Mouse (Mus musculus) kidney, postnatal 10 days (tissue): ENCODE results near the gene Rspo4.

Experiments used
- DNase-seq: peaks from one replicate; pipeline ENCODE4 v3.0.0; 2021; ENCODE audit warnings: mixed read lengths

The Rspo4 gene

DNA sequence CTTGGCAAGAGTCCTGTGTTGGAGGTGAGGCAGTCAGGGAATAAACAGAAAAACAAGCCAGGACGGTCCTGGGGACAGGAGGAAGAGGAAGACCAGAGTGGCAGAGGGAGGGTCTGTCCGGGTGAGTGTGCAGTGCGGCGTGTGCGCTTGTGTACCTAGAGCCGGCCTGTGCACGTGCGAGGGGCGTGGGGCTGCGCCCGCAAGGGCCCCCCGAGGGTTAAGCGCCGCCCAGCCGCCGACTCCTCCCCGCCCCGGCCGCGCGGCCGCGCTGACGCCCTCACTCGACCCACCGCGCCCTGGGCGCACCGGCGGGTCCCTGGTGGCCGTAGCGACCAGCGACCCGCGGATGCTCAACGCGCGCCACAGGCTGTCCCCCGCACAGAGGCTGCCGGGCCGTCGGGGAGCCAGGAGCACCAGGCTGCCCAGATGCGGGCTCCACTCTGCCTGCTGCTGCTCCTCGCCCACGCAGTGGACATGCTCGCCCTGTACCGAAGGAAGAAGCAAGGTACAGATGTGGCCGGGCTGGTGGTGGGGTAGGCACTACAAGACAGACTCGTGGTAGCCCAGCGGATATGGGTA is at the start of gene Rspo4:
TSS of gene Rspo4 (plus strand) at position 280 of the 579 bp plus-strand sequence.
- no peak for DNase-seq

- no peak for DNase-seq
Measured at GRCm38 (mm10) chr2:151815586-151815985, 27.1 kb upstream of the Rspo4 start.

- no peak for DNase-seq
Measured at GRCm38 (mm10) chr2:151862257-151862810, 19.6 kb downstream of the Rspo4 start.

GRCm38 (mm10) chr2:151864941-151865340 is 22.2 kb downstream of the Rspo4 start:
- DNase-seq, result no peak

GRCm38 (mm10) chr2:151866487-151866886 is 23.8 kb downstream of the Rspo4 start:
- DNase-seq, result peak; percentile 81

DNA sequence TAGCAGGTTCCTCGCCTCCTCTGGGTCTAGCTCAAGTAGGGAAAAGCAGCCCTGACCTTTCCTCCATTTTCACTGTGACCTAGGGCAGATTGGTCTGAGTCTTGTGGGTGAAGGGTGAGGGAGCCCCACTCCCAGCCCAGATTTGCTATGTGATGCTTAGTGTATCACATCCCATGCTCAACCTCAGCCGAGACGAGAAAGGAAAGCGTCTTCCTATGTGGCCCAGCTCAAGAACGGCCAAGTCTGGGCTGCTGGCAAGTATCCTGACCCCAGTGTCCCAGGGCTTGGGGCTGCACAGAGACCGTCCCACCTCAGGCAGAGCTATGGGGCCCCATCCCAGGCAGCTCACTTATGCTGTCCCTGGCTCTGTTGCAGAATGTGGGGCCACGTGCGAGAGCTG is 25.5 kb downstream of the Rspo4 start:
- no peak for DNase-seq

- DNase-seq, result peak; percentile 61
Measured at GRCm38 (mm10) chr2:151874551-151874950, 31.8 kb downstream of the Rspo4 start.

DNA sequence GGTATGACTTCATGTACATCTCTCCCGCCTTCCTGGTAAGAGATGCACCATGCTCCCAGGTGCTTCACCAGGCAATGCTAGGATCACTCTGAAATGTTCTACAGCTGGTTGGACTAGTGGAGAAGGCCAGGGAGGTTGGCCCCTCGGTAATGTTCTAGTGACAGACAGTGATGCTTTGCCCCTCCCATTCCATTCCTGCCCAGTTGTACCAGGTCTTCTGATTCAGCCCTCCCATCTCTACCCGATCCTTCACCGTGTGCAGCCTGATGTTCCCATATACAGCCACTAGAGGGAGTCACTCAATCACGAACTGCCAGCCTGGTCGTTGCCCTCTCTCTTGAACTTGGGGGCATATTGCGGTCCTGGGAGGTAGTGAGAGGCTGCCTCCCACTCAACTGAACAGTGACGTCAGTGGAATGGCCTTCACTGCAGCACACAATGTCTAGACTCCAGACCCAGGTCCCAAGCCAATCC is 33.3 kb downstream of the Rspo4 start:
- peak; percentile 69 for DNase-seq

GRCm38 (mm10) chr2:151878645-151879044 is 35.9 kb downstream of the Rspo4 start:
- DNase-seq, result no peak

DNA sequence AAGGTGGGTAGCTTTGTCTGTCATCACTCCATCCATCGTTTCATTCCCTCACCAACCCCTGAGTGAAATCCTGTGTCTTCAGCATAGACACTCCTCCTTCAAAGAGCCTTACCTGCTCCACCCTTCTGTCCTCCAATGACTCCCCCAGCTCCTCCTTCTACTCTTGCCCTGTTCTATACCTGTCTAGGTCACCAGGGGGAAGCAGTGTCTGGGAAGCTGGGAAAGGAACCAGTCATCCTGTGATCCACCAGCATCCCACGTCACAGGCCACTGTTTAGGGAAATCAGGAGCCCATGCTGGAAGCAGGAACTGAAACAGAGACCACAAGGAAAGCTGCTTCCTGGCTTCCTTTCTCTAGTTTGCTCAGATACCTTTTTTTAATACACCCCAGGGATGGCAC is 37.0 kb downstream of the Rspo4 start:
- DNase-seq, result peak; percentile 32

- DNase-seq, result peak; percentile 33
Measured at GRCm38 (mm10) chr2:151891031-151891430, 48.3 kb downstream of the Rspo4 start.

GRCm38 (mm10) chr2:151893122-151893774 is 50.5 kb downstream of the Rspo4 start:
- no peak for DNase-seq

DNA sequence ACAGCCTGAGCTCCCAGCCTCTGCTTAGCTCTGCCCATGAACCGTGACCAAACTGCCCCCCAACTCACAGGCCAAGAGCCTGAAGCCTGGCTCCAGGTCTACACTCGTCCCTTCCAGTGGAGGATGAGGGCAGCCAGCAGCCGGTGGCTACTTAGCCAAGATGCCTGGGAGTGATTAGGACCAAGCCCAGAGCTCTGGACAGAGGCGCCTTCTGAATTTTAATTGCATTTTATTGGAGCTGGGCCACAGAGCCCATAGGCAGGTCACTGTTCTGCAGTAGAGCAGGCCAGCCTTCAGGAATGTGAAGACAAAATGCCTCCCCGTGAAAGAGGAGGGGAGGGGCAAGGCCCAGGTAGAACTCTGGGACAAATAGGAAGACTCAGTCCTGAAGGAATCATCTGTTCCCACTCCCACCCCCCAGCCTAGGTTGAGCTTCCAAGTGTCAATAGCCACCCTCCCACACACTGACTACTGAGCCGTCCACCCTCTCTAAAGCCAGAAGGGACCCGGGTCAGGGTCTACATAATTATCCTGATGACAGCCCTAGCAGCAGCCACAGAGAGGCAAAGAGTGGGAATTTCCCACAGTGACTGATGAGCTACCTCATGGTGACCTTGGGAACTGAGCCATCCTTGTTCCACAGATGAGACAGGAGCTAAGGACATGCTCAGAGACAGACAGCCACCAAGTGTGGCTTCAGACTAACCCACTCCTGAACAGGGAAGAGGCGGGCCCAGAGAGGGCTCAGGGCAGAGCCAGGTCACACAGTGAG is 51.7 kb downstream of the Rspo4 start:
- DNase-seq, result peak; percentile 25

DNA sequence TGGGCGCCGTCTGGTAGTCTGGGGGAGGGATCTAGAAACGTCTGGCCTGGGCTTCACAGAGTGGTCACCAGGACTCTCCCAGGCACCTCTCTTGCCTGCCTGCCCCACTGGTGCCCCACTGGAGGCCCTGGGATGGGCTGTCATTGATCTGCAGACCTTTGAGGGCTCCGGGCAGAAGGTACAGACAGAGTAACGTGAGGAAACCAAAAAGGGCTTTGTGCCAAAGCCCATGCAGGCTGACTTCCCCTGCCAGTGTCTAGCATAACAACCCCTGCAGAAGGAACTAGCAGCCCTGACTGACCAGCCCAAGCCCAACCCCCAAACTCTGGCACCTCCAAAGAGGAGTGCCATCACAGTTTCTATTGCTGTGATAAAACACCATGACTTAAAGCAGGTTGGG is 53.2 kb downstream of the Rspo4 start:
- DNase-seq, result no peak

GRCm38 (mm10) chr2:151898106-151898505 is 55.4 kb downstream of the Rspo4 start:
- no peak for DNase-seq

DNA sequence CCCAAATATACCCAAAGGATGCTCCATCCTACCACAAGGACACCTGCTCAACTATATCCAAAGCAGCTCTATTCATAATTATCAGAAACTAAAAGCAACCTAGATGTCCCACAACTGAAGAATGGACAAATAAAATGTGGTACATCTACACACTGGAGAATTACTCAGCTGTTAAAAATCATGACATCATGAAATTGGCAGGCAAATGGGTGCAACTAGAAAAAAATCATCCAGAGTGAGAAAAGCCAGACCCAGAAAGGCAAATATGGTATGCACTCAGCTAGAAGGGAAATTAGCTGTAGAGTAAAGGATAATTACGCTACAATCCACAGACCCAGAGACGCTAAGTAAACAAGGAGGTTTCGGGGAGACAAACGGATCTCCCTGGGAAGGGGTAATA is 58.1 kb downstream of the Rspo4 start:
- no peak for DNase-seq

DNA sequence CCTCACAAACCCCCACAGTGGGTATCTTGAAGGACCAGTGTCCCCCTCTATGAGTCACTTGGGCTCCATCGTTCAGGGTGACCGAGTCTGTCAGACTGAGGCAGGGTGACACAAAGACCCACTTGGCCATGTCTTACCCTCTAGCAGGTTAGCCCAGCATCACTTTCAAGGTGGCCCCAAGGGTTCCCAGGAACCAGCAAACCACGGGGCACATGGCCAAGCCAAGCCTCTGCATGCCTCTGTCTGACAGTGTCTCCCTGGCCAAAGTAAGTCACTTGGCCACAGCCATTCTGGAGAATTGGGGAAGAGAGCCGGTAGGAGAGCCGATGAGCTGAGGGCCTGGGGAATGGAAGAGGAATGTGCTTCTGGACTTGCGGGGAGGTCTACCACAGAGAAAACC is 60.5 kb downstream of the Rspo4 start:
- no peak for DNase-seq

DNA sequence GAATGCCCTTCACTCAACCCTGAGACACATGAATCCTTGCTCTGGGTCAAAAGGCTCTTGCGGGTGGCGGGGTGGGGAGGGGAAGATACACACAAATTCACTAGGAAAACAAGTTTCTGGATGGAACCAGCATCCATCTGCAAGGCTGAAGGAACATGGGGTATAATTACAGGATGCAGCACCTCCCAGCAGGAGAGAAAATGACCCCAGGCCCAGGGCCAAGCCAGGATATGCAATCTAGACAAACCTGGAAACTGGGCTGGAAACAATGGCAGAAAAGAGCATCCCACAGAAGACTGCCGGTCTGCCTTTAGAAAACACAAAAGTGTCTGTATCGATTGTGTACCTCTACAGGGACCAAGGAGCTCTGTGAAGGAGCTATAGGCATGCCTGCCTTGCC is 61.2 kb downstream of the Rspo4 start:
- DNase-seq, result no peak

DNA sequence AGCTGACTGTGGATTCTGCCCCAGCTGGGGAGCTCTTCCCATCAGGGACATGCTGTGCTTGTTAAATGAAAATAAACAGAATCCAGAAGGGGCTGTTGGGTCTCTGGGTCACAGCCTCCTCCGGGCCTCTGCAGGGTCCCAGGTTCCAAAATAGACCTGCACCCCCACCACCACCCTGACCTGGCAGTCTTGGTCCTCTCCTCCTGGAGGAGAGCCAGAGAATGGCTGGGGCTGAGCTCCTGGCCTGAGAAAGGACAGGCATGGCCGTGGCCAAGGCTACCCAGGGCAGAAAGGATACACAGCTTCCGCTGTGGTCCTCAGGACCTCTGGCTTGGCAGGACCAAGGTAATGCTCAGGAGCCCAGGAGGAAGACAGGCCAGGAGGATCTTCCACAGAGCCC is 61.9 kb downstream of the Rspo4 start:
- DNase-seq, result no peak

- no peak for DNase-seq
Measured at GRCm38 (mm10) chr2:151907020-151907419, 64.3 kb downstream of the Rspo4 start.

GRCm38 (mm10) chr2:151909386-151909785 is 66.7 kb downstream of the Rspo4 start:
- DNase-seq, result no peak

DNA sequence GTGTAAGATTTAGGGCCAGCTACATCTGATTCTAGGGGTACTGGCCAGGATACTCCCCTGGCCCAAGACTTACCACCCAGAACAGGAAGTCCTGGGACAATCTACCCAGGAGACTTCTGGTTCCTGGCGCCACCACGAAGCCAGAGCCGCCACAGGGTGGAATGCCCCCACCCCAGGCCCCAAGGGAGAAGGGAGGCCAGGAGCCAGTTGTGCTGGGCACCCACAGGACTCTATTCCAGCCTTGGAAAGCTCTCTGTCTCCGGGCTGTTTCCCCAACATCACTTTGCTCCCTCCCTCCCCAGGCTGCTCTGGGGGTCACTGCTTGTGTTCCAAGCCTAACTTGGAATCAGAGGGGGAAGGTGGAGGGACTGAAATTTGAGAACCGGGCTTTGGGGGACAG is 67.8 kb downstream of the Rspo4 start:
- no peak for DNase-seq

- DNase-seq, result peak; percentile 33
Measured at GRCm38 (mm10) chr2:151910919-151911500, 68.3 kb downstream of the Rspo4 start, which contains the start of gene Angpt4. Angpt4 (plus strand) TSS chr2:151911210.
